Mouse (Mus musculus): Measurements from ENCODE around the gene Sp2. TPM values are rescaled to one million over a fixed set of nuclear protein-coding genes. Genes with fewer than 3 reads are reported as not detected.

Gene Sp2
- 1 to 10 TPM; 3.6 to 9.3 (median 5.3) TPM for total RNA-seq (2018; cell fraction: chromatin; rRNA removed)
- 10 to 100 TPM; 13.1 to 20.2 (median 16.4) TPM for total RNA-seq (2018; cell fraction: cytosol; rRNA removed)
- 10 to 100 TPM in 5 of 26 experiments, 1 to 10 TPM in 21; 6.2 to 11.6 (median 9.2) TPM for total RNA-seq (2018; cell fraction: nucleus; rRNA removed)
- polyA plus RNA-seq (2018): 10.9 to 20.7 TPM (median 12.1 TPM) in 3 replicates

DNA sequence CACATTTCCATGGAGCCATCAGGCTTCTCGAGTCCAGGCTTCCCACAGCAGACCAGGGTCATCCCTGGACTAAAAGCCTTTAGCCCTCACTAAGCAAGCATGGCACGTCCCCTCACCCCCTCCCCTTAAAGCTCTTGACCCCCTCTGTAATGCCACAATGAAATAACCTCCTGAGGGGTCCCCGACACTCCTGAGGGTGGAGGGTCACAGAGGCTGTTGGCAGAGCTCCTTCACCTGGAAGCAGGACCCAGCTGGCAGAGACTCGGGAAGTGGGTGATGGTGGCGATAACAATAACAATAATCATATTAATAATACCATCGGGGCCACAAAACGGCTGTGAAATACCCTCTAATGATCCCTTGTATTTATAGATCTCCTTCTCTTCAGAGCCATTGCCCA, at the start of gene Sp2:
Gene Sp2 (minus strand): TSS at position 101 of the 400 bp plus-strand sequence.
- 80% methylated on average over 7 of the region's 7 CpGs for WGBS (ENCODE audit: missing documents)
- no peak within 1 kb of the TSS for H3K27ac ChIP-seq
- no peak within 1 kb of the TSS for H3K4me3 ChIP-seq (ENCODE audit: inconsistent target)
- H3K36me3 ChIP-seq (ENCODE audit: inconsistent target): no peaks in the 10 kb centered on the region
- H3K79me2 ChIP-seq (ENCODE audit: inconsistent target): no peaks in the 10 kb centered on the region

DNA sequence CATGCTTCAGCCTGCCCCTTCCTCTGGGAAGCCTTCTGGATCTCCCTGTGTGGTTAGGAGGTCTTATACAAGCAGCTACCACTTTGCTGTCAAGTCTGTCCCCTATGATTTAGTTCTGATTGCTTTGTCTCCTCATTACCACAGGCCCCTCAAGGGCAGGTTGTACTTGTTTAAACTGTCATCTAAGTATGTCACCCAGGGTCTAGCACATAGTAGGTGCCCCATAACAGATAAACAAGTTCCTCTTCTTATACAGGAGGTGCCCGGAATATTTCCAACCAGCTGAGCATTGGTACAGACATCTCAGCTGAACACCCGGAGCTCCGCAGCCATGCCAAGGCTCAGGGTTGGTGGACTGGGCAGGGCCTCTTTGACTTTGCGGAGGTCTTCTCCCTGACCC, 49.7 kb upstream of the Sp2 start:
- Histone ChIP-seq H3K36me3 (ENCODE audit: inconsistent target) (no peaks in the 10 kb centered on the region), H3K27ac (no peak overlapping the region), H3K79me2 (ENCODE audit: inconsistent target) (no peaks in the 10 kb centered on the region), H3K4me3 (ENCODE audit: inconsistent target) (no peak overlapping the region)
- WGBS (ENCODE audit: missing documents): 95% methylated on average over 4 of the region's 4 CpGs

DNA sequence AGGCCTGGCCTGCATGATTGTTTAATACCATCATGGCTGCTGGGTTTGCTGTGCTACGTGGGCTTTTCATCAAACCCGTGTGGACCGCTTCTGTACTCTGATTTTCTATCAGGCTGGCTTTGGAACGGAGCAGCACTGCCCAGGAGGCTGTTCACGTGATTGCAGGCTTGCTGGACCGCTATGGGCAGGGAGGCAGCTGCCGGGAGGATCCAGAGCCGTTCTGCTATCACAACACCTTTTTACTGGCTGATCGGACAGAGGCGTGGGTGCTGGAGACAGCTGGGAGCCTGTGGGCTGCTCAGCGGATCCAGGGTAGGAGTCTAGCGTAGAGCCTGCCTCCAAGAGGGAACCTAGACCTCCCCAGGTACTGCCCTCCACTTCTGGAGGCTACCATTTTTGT, 49.2 kb upstream of the Sp2 start:
- 98% methylated on average over 12 of the region's 12 CpGs for WGBS (ENCODE audit: missing documents)
- H3K79me2 ChIP-seq (ENCODE audit: inconsistent target): no peaks in the 10 kb centered on the region
- no peak overlapping the region for H3K27ac ChIP-seq
- H3K4me3 ChIP-seq (ENCODE audit: inconsistent target): no peak overlapping the region
- no peaks in the 10 kb centered on the region for H3K36me3 ChIP-seq (ENCODE audit: inconsistent target)

DNA sequence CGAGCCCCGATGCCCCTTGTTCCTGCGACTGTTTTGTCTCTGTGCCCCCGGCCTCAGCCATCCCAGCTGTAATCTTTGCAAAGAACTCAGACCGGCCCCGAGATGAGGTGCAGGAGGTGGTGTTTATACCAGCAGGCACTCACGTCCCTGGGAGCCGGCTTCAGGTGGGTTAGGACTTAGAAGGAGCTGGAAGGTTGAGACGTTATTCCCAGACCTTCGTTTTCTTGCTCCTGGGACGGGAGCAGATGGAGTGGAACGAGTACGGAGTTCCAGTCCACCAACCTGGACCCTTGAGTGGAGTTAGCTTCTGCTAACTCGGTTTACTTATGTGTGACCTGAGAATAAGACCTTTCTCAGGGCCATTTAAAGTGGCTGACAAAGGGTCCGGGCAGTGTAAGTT, 47.7 kb upstream of the Sp2 start:
- Histone ChIP-seq H3K36me3 (ENCODE audit: inconsistent target) (no peaks in the 10 kb centered on the region), H3K79me2 (ENCODE audit: inconsistent target) (no peaks in the 10 kb centered on the region), H3K4me3 (ENCODE audit: inconsistent target) (peak overlapping the region; percentile 77), H3K27ac (peak overlapping the region; percentile 53; the same call in 1 of the 2 replicates)
- 24% methylated on average over 14 of the region's 15 CpGs for WGBS (ENCODE audit: missing documents)

DNA sequence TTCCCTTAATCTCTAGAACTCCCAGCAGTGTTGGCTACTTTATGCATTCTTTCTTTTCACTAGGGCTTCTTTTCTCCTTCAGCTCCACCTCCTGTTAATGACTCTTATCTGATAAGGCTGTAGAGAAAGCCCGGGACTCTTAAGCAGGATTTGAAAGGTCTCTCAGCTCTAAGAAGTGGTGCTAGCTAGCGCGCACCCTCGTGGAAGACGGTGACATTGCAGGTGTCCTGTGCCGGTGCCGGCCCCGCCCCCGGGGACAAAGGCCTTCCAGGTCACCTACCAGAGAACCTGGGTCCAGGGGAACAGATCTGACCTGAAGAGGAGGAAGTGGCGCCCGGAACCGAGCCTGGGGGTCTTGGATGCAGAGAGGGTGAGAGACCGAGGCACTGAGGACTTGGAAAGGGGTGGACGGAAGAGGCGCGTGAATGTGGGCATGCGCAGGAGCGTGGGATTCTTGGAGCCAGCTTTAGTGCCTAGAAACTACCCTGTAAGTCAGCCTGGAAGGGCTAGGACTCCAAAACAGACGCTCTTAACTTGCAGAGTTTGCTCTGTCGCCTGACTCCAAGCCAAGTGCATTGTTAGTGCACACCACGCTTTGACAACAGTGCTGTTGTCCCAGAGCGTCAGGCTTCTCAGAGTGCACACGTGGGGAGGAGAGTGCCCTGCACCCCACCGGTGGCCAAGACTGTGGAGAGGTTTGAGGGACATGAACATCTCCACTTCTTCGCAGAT, 47.1 kb upstream of the Sp2 start, which contains the start of gene Scrn2:
Gene Scrn2 (plus strand): TSS at position 253 of the 732 bp plus-strand sequence.
- no peaks in the 10 kb centered on the region for H3K79me2 ChIP-seq (ENCODE audit: inconsistent target)
- H3K4me3 ChIP-seq (ENCODE audit: inconsistent target): peak within 1 kb of the TSS; percentile 77
- peak within 1 kb of the TSS; percentile 53 for H3K27ac ChIP-seq
- under 1% methylated on average over 25 of the region's 25 CpGs for WGBS (ENCODE audit: missing documents)
- H3K36me3 ChIP-seq (ENCODE audit: inconsistent target): no peaks in the 10 kb centered on the region

DNA sequence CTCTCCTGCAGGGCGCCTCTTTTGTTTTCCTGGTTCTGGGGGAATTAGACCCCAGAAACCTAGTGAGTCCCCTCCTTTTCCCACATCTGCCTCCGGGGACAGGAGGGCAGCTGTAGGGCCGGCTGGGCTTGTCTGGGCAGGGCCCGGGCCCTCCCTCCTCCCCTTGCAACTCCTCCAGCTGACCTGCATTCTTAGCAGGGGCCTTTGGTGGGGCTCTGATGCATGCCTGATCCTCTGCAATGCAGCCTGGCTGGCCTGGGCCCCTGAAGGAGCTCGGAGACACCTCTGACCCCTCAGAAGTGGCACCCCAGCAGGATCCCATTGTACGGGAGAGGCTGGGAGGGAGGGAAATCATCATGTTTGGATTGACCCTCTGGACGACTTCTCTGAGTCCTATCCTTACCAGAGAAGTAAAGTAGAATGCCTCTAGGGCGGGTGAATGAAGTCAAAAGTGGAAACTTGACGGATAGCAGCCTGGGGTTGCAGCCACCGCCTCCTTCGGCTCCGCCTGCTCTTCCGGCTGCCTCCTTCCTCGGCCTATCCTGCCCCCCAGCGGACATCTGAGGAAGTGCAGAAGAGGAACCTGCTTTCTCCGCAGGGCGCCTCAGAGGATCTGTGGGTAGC, 43.1 kb upstream of the Sp2 start:
- Histone ChIP-seq H3K27ac (no peak overlapping the region), H3K4me3 (ENCODE audit: inconsistent target) (peak overlapping the region; percentile 11; the same call in 1 of the 2 replicates), H3K36me3 (ENCODE audit: inconsistent target) (no peaks in the 10 kb centered on the region), H3K79me2 (ENCODE audit: inconsistent target) (no peaks in the 10 kb centered on the region)
- WGBS (ENCODE audit: missing documents): 13% methylated on average over 16 of the region's 17 CpGs

DNA sequence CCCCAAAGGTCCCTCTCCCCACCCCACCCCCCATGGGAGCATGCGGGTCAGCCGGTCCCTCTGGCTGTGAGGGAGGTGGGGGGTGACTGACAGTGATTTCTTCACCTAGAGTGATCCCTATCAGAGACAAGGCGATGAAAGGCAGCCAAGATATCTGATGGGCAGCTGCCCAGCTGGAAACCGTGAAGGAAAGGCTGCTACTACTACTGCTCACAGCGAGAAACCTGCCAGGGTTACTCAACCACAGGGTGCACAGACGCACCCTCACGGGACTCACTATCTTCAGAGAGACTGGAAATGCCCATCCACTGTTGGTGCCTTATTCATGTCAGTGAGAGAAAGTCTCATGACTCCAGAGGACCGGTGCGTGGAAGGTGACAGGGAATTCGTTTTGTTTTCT, 42.2 kb upstream of the Sp2 start:
- no peak overlapping the region for H3K27ac ChIP-seq
- H3K36me3 ChIP-seq (ENCODE audit: inconsistent target): no peaks in the 10 kb centered on the region
- WGBS (ENCODE audit: missing documents): 84% methylated on average over 10 of the region's 10 CpGs
- no peaks in the 10 kb centered on the region for H3K79me2 ChIP-seq (ENCODE audit: inconsistent target)
- no peak overlapping the region for H3K4me3 ChIP-seq (ENCODE audit: inconsistent target)

DNA sequence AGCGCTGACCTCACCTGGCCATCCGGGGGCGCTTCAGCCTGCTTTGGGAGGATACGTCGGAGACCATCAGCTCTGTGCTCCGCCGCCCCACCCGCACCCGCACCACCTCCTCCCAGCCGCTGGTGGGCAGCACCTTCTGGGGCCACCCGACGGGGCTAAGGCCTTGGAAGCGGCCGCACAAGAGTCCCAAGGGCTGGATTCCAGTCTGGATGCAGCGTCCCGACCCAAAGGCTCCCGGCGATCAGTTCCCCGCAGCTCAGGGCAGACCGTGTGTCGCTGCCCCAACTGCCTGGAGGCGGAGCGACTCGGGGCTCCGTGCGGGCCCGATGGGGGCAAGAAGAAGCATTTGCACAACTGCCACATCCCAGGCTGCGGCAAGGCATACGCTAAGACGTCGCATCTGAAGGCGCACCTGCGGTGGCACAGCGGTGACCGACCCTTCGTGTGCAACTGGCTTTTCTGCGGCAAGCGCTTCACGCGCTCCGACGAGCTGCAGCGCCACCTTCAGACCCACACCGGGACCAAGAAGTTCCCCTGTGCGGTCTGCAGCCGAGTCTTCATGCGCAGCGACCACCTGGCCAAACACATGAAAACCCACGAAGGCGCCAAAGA, 39.2 kb upstream of the Sp2 start:
- Histone ChIP-seq H3K79me2 (ENCODE audit: inconsistent target) (no peaks in the 10 kb centered on the region), H3K27ac (no peak overlapping the region), H3K36me3 (ENCODE audit: inconsistent target) (no peaks in the 10 kb centered on the region), H3K4me3 (ENCODE audit: inconsistent target) (no peak overlapping the region; the same call in 1 of the 2 replicates)
- WGBS (ENCODE audit: missing documents): under 1% methylated on average over 50 of the region's 50 CpGs

DNA sequence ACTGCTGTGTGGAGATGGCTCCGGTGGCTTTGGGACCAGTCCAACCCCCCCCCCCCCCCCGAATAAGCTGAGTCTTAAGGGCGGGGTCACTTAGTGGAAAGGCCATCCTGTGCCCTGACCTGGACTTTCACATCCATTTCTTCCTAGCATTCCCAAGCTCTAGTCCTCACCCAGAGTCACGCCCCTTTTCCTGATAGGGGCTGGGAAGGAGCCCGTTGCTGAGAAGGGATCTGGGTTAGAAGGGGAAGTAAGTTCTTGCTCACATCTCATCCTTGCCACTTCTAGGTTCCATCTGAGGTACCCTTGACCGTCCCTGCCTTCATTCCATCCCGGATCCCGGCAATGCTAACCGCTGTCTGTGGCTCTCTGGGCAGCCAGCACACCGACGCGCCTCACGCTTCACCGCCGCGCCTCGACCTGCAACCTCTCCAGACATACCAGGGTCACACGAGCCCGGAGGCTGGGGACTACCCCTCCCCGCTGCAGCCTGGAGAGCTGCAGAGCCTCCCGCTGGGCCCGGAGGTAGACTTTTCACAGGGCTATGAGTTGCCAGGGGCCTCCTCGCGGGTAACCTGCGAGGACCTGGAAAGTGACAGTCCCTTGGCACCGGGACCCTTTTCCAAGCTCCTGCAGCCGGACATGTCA, 38.5 kb upstream of the Sp2 start:
- no peaks in the 10 kb centered on the region for H3K36me3 ChIP-seq (ENCODE audit: inconsistent target)
- H3K79me2 ChIP-seq (ENCODE audit: inconsistent target): no peaks in the 10 kb centered on the region
- no peak overlapping the region for H3K4me3 ChIP-seq (ENCODE audit: inconsistent target)
- 2% methylated on average over 27 of the region's 27 CpGs for WGBS (ENCODE audit: missing documents)
- no peak overlapping the region for H3K27ac ChIP-seq

DNA sequence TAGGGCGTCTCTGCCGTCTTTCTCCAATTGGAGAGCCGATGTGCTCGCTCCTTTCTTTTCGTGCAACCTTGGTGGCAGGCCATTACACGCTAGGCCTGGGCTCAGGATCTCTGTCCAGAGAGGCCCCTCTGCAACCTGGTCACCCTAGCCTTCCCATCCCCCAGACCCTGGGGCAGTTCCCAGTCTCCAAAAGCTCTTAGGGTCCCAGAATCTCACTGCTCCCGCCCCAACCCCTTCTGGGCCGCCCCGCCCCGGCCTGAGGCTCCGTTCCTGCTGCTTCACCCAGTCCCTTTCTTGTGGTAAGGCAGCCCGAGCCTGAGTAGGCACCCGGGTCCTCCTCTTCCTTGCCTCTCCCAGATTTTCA, 36.6 kb upstream of the Sp2 start:
- WGBS (ENCODE audit: missing documents): 10% methylated on average over 9 of the region's 13 CpGs
- Histone ChIP-seq H3K36me3 (ENCODE audit: inconsistent target) (no peaks in the 10 kb centered on the region), H3K27ac (no peak overlapping the region), H3K79me2 (ENCODE audit: inconsistent target) (no peaks in the 10 kb centered on the region), H3K4me3 (ENCODE audit: inconsistent target) (no peak overlapping the region)

DNA sequence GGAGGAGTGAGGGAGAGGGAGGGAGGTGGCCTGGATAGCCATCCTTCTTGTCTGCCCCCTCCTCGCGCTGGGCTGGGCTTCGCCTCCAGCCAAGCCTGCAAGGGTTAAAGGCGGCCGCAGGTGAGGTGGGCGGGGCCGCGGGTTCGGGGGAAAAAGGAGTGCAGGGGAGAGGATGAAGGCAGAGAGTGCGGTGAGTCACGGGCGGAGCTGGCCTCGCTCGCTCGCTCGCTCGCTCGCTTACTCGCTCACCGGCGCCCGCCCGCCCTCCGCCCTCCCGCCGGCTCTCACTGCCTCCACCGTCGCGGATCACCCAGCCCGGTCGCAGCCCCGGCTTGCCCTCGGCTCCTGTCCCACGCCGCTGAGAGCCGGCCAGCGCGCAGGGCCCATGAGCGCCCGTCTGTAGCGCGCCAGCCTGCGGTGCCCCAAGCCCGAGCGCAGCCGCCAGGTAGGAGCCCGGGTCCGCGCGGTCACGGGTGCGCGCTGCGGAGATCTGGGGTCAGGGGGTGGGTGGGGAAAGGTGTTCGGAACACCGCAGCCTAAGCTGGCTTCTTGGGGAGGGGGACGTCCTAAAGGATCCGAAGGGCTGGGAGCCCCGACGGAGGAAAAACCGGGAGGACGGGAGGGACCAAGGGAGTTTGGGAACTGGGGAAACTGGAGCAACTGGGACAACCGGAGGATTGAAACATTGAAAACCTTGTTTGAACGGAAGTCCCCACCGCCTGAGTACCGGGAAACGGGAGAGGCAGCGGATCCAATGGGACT, 36.0 kb upstream of the Sp2 start:
- Histone ChIP-seq H3K4me3 (ENCODE audit: inconsistent target) (no peak overlapping the region), H3K27ac (no peak overlapping the region), H3K79me2 (ENCODE audit: inconsistent target) (no peaks in the 10 kb centered on the region), H3K36me3 (ENCODE audit: inconsistent target) (no peaks in the 10 kb centered on the region)
- WGBS (ENCODE audit: missing documents): 2% methylated on average over 61 of the region's 68 CpGs

DNA sequence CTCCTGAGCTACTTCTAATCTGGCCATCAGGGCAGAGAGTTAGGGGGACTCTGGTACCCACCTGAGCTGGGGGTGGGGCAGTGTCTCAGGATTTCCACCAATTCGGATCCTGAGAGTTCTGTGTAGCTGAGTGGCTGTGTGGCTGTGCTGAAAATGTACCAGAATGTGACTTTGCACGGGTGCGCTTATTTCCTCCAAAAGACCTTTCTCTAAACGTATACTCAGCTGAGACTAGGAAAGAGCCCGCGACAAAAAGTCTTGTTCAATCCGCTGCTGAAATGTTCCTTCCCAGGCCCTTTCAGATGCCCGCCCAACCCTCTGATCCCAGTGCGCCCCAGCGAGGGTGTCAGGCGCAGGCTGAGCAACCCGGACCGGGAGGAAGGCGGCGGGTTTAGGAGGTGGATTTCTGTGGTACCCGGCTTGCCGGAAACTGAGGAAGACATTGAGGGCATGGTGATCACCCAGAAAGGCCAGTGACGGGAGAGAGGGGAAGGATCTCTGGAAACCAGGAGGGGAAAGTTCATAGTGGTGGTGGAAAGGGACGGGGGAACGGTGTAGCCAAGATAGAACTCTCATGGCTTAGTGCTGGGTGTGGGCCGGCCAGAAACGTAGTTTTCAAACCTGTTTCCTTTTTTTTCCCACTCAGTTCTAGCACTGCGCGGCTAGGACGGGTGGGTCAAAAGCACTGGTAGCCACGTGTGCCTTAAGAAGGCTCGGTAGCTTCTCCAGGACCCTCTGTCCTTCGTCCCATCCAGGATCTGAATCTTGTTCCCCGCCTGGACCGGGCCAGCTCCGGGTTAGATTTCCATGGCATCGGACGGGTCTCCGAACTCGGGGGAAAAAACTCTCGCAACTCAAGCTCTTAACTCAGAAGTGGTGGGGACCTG, 35.2 kb upstream of the Sp2 start:
- H3K36me3 ChIP-seq (ENCODE audit: inconsistent target): no peaks in the 10 kb centered on the region
- no peaks in the 10 kb centered on the region for H3K79me2 ChIP-seq (ENCODE audit: inconsistent target)
- no peak overlapping the region for H3K27ac ChIP-seq
- no peak overlapping the region for H3K4me3 ChIP-seq (ENCODE audit: inconsistent target)
- WGBS (ENCODE audit: missing documents): 5% methylated on average over 36 of the region's 36 CpGs

DNA sequence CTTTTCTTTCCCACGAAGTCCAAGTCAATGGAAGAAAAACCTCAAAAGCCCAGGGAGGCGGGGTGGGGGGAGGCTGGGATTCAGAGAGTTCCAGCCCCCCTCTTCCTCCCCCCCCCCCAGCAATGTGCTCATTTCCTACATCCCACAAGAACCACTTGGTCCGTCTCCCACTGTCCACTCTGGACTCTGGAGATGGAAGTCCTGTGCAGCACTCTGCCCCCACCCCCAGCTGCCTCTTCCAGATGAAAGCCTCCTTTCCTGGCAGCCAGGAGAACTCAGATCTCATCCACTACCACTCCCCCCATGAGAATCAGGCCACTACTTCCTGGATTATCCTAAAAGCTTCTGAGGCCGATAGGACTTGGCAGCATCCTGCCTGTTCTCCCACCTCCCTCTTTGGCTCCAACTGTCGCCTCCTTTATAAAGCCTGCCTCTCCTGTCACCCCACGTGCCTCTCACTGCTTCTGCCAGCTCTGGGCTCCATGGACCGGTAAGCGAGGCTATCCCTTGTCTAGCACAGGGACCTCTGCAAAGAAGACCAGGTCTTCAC, 30.4 kb upstream of the Sp2 start, which contains the start of gene Sp6:
Gene Sp6 (plus strand): TSS at position 274 of the 550 bp plus-strand sequence.
- Histone ChIP-seq H3K79me2 (ENCODE audit: inconsistent target) (no peaks in the 10 kb centered on the region), H3K4me3 (ENCODE audit: inconsistent target) (no peak within 1 kb of the TSS), H3K36me3 (ENCODE audit: inconsistent target) (no peaks in the 10 kb centered on the region), H3K27ac (no peak within 1 kb of the TSS)
- WGBS (ENCODE audit: missing documents): 69% methylated on average over 8 of the region's 8 CpGs
